Mouse (Mus musculus): ENCODE data around the gene P2ry14. TPM values are rescaled to one million over a fixed set of nuclear protein-coding genes. Genes with fewer than 3 reads are reported as not detected.

Gene P2ry14
- total RNA-seq, 1 experiment: 0.18 TPM

DNA sequence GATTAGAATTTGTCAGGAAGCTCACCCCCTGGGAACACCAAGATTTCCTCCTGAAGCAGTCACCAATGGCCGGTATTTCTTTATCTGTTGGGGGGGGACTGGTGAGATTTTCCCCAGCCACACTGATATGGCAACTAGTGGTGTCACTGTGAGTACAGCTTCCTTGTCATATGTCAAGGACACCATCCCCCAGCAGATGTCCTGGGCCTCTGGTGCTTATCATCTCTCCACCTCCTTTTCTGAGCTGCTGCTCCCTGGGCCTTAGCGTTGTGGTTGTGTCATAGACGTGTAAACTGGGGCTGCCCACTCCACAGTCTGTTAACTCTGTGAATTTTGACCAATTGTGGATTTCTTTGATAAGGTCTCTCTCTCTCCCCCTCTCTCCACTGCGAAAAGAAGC is 49.0 kb downstream of the P2ry14 start:
- H3K9me3 ChIP-seq (ENCODE audit: control insufficient read depth, insufficient read depth, low read depth, low read length): no peaks in the 10 kb centered on the region
- no peak for DNase-seq (ENCODE audit: low read depth, low spot score)
- H3K4me1 ChIP-seq (ENCODE audit: control insufficient read depth in 2 of 2, insufficient read depth in 2 of 2, low read length in 2 of 2, poor library complexity in 1 of 2): no peaks in the 10 kb centered on the region
- no peak overlapping the region for H3K27ac ChIP-seq (ENCODE audit: insufficient read depth, low read depth, low read length, poor library complexity, severe bottlenecking)
- H3K36me3 ChIP-seq (ENCODE audit: control insufficient read depth, insufficient read depth, low read length, poor library complexity, severe bottlenecking): no peaks in the 10 kb centered on the region
- TF ChIP-seq MAFK (IDR thresholded peaks at IDR 0.05; ENCODE audit: insufficient read depth, low read depth, low read length) (no peak), ZNF384 (IDR thresholded peaks at IDR 0.05; ENCODE audit: low read depth, low read length) (no peak), CHD2 (IDR thresholded peaks at IDR 0.05; ENCODE audit: low read depth, low read length) (no peak), ZC3H11A (IDR thresholded peaks at IDR 0.05; ENCODE audit: borderline replicate concordance, low read depth, low read length) (no peak)
- H3K4me3 ChIP-seq (ENCODE audit: insufficient read depth in 1 of 2, low read depth in 1 of 2, low read length in 2 of 2, poor library complexity in 1 of 2, severe bottlenecking in 1 of 2): no peak overlapping the region
- in situ Hi-C loops (cut with MboI; ENCODE audit: low sequenced_read_pairs in 2 of 2, unreplicated experiment in 2 of 2): no loop called here
- H3K9ac ChIP-seq (ENCODE audit: insufficient read depth, low read depth, low read length, poor library complexity, severe bottlenecking): no peak overlapping the region

DNA sequence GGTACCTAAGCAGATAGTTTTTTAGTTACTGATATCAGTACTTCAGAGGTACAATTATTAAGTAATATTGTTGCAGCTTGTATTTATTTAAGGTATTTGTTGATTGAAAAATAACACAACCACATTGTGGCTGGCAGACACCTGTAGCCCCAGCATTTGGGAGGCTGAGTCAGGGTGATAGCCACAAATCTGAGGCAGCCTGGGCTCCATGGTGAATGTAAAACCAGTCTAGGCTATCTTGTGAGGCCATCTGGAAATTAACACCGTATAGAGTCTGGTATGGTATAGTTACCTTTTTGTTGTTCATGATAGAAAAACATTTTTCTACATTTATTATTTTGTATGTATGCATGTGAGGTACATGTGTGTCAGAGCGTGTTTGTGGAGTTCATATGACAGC is 51.3 kb downstream of the P2ry14 start:
- no peak overlapping the region for H3K27ac ChIP-seq (ENCODE audit: insufficient read depth, low read depth, low read length, poor library complexity, severe bottlenecking)
- no peak overlapping the region for H3K4me3 ChIP-seq (ENCODE audit: insufficient read depth in 1 of 2, low read depth in 1 of 2, low read length in 2 of 2, poor library complexity in 1 of 2, severe bottlenecking in 1 of 2)
- no peaks in the 10 kb centered on the region for H3K4me1 ChIP-seq (ENCODE audit: control insufficient read depth in 2 of 2, insufficient read depth in 2 of 2, low read length in 2 of 2, poor library complexity in 1 of 2)
- no peak overlapping the region for H3K9ac ChIP-seq (ENCODE audit: insufficient read depth, low read depth, low read length, poor library complexity, severe bottlenecking)
- H3K9me3 ChIP-seq (ENCODE audit: control insufficient read depth, insufficient read depth, low read depth, low read length): no peaks in the 10 kb centered on the region
- TF ChIP-seq MAFK (IDR thresholded peaks at IDR 0.05; ENCODE audit: insufficient read depth, low read depth, low read length): no peak
- no peak for TF ChIP-seq ZC3H11A (IDR thresholded peaks at IDR 0.05; ENCODE audit: borderline replicate concordance, low read depth, low read length)
- no peak for TF ChIP-seq CHD2 (IDR thresholded peaks at IDR 0.05; ENCODE audit: low read depth, low read length)
- TF ChIP-seq HCFC1 (IDR thresholded peaks at IDR 0.05; ENCODE audit: borderline replicate concordance, insufficient read depth, low read length): no peak
- no peak for TF ChIP-seq ZNF384 (IDR thresholded peaks at IDR 0.05; ENCODE audit: low read depth, low read length)
- in situ Hi-C loops (cut with MboI; ENCODE audit: low sequenced_read_pairs in 2 of 2, unreplicated experiment in 2 of 2): no loop called here
- DNase-seq (ENCODE audit: low read depth, low spot score): no peak
- H3K36me3 ChIP-seq (ENCODE audit: control insufficient read depth, insufficient read depth, low read length, poor library complexity, severe bottlenecking): no peaks in the 10 kb centered on the region

- no peak for TF ChIP-seq CHD2 (IDR thresholded peaks at IDR 0.05; ENCODE audit: low read depth, low read length)
- no peak for TF ChIP-seq ZNF384 (IDR thresholded peaks at IDR 0.05; ENCODE audit: low read depth, low read length)
- TF ChIP-seq HCFC1 (IDR thresholded peaks at IDR 0.05; ENCODE audit: borderline replicate concordance, insufficient read depth, low read length): no peak
- TF ChIP-seq ZC3H11A (IDR thresholded peaks at IDR 0.05; ENCODE audit: borderline replicate concordance, low read depth, low read length): no peak
- no peak for TF ChIP-seq MAFK (IDR thresholded peaks at IDR 0.05; ENCODE audit: insufficient read depth, low read depth, low read length)
- Histone ChIP-seq H3K9ac (ENCODE audit: insufficient read depth, low read depth, low read length, poor library complexity, severe bottlenecking) (no peak within 1 kb of the TSS), H3K36me3 (ENCODE audit: control insufficient read depth, insufficient read depth, low read length, poor library complexity, severe bottlenecking) (no peaks in the 10 kb centered on the region), H3K27ac (ENCODE audit: insufficient read depth, low read depth, low read length, poor library complexity, severe bottlenecking) (no peak within 1 kb of the TSS), H3K4me3 (ENCODE audit: insufficient read depth in 1 of 2, low read depth in 1 of 2, low read length in 2 of 2, poor library complexity in 1 of 2, severe bottlenecking in 1 of 2) (no peak within 1 kb of the TSS), H3K4me1 (ENCODE audit: control insufficient read depth in 2 of 2, insufficient read depth in 2 of 2, low read length in 2 of 2, poor library complexity in 1 of 2) (no peaks in the 10 kb centered on the region), H3K9me3 (ENCODE audit: control insufficient read depth, insufficient read depth, low read depth, low read length) (no peaks in the 10 kb centered on the region)
- DNase-seq (ENCODE audit: low read depth, low spot score): no peak
- in situ Hi-C loops (cut with MboI; ENCODE audit: low sequenced_read_pairs in 2 of 2, unreplicated experiment in 2 of 2): no loop called here
These were observed 52.0 kb downstream of the P2ry14 start, which contains the start of gene Gpr171 for GRCm38 (mm10) chr3:59101218-59101986. Gene Gpr171, minus strand, starts transcription at chr3:59101821.

- H3K4me3 ChIP-seq (ENCODE audit: insufficient read depth in 1 of 2, low read depth in 1 of 2, low read length in 2 of 2, poor library complexity in 1 of 2, severe bottlenecking in 1 of 2): no peak overlapping the region
- no peak for TF ChIP-seq ZC3H11A (IDR thresholded peaks at IDR 0.05; ENCODE audit: borderline replicate concordance, low read depth, low read length)
- no peak for TF ChIP-seq HCFC1 (IDR thresholded peaks at IDR 0.05; ENCODE audit: borderline replicate concordance, insufficient read depth, low read length)
- TF ChIP-seq CHD2 (IDR thresholded peaks at IDR 0.05; ENCODE audit: low read depth, low read length): no peak
- TF ChIP-seq MAFK (IDR thresholded peaks at IDR 0.05; ENCODE audit: insufficient read depth, low read depth, low read length): no peak
- no peak for TF ChIP-seq ZNF384 (IDR thresholded peaks at IDR 0.05; ENCODE audit: low read depth, low read length)
- H3K27ac ChIP-seq (ENCODE audit: insufficient read depth, low read depth, low read length, poor library complexity, severe bottlenecking): no peak overlapping the region
- no peaks in the 10 kb centered on the region for H3K36me3 ChIP-seq (ENCODE audit: control insufficient read depth, insufficient read depth, low read length, poor library complexity, severe bottlenecking)
- no peak for DNase-seq (ENCODE audit: low read depth, low spot score)
- H3K4me1 ChIP-seq (ENCODE audit: control insufficient read depth in 2 of 2, insufficient read depth in 2 of 2, low read length in 2 of 2, poor library complexity in 1 of 2): no peaks in the 10 kb centered on the region
- no peak overlapping the region for H3K9ac ChIP-seq (ENCODE audit: insufficient read depth, low read depth, low read length, poor library complexity, severe bottlenecking)
- in situ Hi-C loops (cut with MboI; ENCODE audit: low sequenced_read_pairs in 2 of 2, unreplicated experiment in 2 of 2): no loop called here
- no peaks in the 10 kb centered on the region for H3K9me3 ChIP-seq (ENCODE audit: control insufficient read depth, insufficient read depth, low read depth, low read length)
These were observed 54.9 kb downstream of the P2ry14 start for GRCm38 (mm10) chr3:59098540-59098939.
